Mouse (Mus musculus) adrenal gland, postnatal 0 days (tissue): ENCODE data around the gene Ndufaf2. TPM values are rescaled to one million over a fixed set of nuclear protein-coding genes. Genes with fewer than 3 reads are reported as not detected.

ENCODE experiments used
- polyA plus RNA-seq: library from polyadenylated mRNA; unstranded; fragments of >200 nt; fragmentation: Nextera tagmentation; extraction: Ambion mirVana; gene quantifications from 2 replicates; pipeline ENCODE4 v1.2.1, GENCODE M21; 2015

Ndufaf2 gene
- polyA plus RNA-seq: 63.5 and 70.6 TPM in 2 replicates

DNA sequence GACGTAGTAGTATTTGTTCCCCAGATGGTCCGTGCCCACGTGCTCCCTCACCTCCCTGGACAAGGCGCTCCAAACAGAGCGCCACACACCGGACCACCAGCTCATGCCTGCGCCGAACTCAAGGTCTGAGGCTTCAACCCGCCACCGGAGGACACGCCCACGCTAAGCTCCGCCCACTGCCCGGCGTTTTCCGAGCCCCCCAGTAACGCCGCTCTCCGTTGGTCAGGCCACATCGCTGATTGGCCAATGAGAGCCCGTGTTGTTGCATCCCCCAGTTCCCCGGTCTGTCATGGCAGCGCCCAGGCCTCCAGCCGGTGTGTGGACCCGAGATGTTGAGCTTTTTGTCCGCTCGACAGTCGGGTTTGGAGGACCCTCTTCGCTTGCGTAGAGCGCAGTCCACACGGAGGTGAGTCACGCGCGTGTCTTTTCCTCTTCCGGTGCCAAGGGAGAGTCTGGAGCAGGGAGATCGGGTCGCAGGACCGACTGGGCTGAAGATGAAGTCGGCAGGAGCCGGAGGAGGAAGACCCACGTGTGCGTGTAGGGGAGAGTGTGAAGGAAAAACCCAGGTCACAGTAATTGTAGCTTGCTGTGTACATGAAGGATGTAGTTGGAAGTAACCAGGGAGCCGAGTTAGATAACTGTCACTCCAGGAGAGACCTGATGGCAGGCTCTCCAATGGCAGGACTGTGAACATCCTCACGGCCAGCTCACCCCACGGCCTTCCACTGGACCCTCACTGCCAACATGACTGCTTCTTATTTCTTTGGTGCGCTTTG lies at the start of gene Ndufaf2, which contains the start of gene Ercc8:
Gene Ndufaf2, minus strand, starts transcription at position 159 of the 776 bp plus-strand sequence.
Gene Ercc8, plus strand, starts transcription at position 267 of the 776 bp plus-strand sequence.

DNA sequence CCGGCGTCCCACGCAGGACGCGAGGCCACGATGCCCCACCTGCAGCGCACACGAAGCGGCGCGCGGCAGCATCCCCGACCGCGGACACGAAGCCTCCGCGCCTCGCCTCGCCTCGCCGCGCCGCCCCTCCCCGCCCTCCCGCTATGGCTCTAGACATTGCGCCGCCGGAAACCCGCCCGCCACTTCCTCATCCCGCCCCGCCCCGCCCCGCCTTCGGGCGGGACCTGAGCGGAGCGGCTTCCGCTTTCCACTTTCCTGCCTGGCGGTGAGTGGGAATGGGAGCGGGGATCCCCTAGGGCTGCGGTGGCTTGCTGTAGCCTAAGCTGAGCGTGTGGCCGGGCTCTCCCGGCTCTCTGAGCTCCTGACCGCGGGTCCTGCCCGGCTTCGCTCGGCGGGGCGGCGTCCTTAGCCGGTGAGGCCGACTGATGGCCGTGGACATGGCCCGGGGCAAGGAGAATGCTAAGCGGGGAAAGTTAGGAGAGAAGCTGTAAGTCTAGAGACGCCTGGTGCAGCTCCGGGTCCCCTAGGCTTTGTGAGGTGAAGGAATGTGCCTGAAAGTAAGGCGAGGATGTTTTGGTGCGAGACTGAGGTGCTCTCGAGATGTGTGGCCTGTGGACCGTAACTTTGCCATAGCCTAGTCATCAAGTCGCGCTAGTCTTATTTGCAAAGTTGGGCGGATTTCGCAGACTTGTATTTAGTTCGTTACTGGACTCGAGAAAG lies 114.0 kb downstream of the Ndufaf2 start, which contains the start of gene Smim15:
Gene Smim15, plus strand, starts transcription at position 225 of the 720 bp plus-strand sequence.

Other genes with a start within 250 kb of the Ndufaf2 start
- 45.6 and 46.6 TPM in 2 replicates for gene Smim15, start 114.2 kb downstream of the Ndufaf2 start, polyA plus RNA-seq
- gene Ercc8, start 108 bp upstream of the Ndufaf2 start, polyA plus RNA-seq: 9.0 and 10.0 TPM in 2 replicates
- 1.6 and 3.4 TPM in 2 replicates for gene Elovl7, start 55.8 kb upstream of the Ndufaf2 start, polyA plus RNA-seq
- 0.77 and 1.6 TPM in 2 replicates for gene Depdc1b, start 157.7 kb upstream of the Ndufaf2 start, polyA plus RNA-seq